Mouse (Mus musculus): ENCODE results near the gene Nsd1. TPM values are rescaled to one million over a fixed set of nuclear protein-coding genes. Genes with fewer than 3 reads are reported as not detected.

The Nsd1 gene
- total RNA-seq, 1 experiment from 2014 or later = 232 TPM

GRCm38 (mm10) chr13:55230701-55231100 lies 21.1 kb downstream of the Nsd1 start:
- no peak for ATAC-seq (ENCODE audit: extremely low read depth, insufficient number of reproducible peaks, low FRiP score, poor library complexity, severe bottlenecking)

- no peak for ATAC-seq (ENCODE audit: extremely low read depth, insufficient number of reproducible peaks, low FRiP score, poor library complexity, severe bottlenecking)
Observed at GRCm38 (mm10) chr13:55243205-55243604, 33.6 kb downstream of the Nsd1 start.

DNA sequence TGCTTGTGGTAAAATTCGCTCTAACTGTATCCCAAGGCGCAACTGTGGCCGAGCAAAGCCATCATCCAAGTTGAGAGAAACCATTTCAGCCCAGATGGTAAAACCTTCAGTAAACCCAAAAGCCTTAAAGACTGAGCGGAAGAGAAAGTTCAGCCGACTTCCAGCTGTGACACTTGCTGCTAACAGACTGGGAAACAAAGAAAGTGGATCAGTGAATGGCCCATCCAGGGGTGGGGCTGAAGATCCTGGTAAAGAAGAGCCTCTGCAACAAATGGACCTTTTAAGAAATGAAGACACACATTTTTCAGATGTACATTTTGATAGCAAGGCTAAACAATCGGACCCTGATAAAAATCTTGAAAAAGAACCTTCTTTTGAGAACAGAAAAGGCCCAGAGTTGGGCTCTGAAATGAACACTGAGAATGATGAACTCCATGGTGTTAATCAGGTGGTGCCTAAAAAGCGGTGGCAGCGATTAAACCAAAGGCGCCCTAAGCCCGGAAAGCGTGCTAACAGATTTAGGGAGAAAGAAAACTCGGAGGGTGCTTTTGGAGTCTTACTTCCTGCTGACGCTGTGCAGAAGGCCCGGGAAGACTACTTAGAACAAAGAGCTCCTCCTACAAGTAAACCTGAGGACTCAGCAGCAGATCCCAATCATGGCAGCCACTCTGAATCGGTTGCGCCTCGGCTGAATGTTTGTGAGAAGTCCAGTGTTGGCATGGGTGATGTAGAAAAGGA lies 37.9 kb downstream of the Nsd1 start:
- ATAC-seq (ENCODE audit: extremely low read depth, insufficient number of reproducible peaks, low FRiP score, poor library complexity, severe bottlenecking) = no peak

DNA sequence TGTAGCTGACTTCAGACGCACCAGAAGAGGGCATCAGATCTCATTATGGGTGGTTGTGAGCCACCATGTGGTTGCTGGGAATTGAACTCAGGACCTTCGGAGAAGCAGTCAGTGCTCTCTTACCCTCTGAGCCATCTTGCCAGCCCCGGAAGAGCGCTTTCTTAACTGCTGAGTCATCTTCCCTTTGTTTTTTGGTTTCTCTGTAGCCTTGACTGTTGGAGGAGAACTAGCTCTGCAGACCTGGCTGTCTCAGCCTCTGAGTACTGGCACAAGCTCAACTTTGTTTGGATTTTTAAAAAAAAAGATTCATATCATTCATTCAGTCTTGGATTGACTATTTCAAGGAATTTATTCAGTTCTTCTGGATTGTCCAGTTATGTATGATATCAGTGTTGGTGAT lies 39.7 kb downstream of the Nsd1 start:
- no peak for ATAC-seq (ENCODE audit: extremely low read depth, insufficient number of reproducible peaks, low FRiP score, poor library complexity, severe bottlenecking)

DNA sequence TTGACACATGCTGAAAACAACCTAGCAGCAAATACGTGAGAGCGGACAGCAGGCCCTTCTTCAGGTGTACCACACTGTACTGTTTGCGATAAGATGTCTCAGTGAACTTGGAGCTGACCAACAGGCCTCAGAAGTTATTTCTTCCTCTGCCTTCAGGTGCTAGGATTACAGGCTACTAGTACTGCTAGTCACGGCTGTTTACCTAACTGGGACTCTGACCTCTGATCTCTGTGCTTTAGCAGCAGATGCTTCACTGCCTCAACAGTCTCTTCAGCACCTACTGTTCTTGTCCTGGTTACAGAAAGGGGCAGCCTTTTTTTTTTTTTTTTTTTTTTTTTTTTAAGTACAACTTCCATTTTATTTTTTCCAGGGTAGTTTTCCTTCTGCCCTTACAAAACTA lies 43.2 kb downstream of the Nsd1 start:
- no peak for ATAC-seq (ENCODE audit: extremely low read depth, insufficient number of reproducible peaks, low FRiP score, poor library complexity, severe bottlenecking)

GRCm38 (mm10) chr13:55255052-55255652 lies 45.6 kb downstream of the Nsd1 start:
- ATAC-seq (ENCODE audit: extremely low read depth, insufficient number of reproducible peaks, low FRiP score, poor library complexity, severe bottlenecking) = no peak

DNA sequence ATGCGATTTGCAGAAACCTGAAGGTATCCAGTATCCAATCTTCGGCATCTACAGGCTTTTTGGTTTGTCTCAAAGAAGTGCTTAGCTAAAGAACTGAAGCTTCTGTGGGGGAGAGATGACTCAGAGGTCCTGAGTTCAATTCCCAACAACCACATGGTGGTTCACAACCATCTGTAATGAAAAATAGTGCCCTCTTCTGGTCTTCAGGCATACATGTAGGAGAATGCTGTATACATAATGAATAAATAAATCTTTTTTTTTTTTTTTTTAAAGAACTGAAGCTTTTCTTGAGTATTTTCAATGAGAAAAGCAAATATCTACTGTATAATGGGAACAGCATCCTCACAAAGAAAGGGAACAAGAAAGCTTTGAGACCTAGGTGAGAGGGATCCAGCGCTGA lies 49.1 kb downstream of the Nsd1 start:
- no peak for ATAC-seq (ENCODE audit: extremely low read depth, insufficient number of reproducible peaks, low FRiP score, poor library complexity, severe bottlenecking)

- no peak for ATAC-seq (ENCODE audit: extremely low read depth, insufficient number of reproducible peaks, low FRiP score, poor library complexity, severe bottlenecking)
Observed at GRCm38 (mm10) chr13:55261521-55261920, 51.9 kb downstream of the Nsd1 start.

- ATAC-seq (ENCODE audit: extremely low read depth, insufficient number of reproducible peaks, low FRiP score, poor library complexity, severe bottlenecking) = no peak
Observed at GRCm38 (mm10) chr13:55262096-55262495, 52.5 kb downstream of the Nsd1 start.

GRCm38 (mm10) chr13:55277203-55277602 lies 67.6 kb downstream of the Nsd1 start:
- no peak for ATAC-seq (ENCODE audit: extremely low read depth, insufficient number of reproducible peaks, low FRiP score, poor library complexity, severe bottlenecking)

DNA sequence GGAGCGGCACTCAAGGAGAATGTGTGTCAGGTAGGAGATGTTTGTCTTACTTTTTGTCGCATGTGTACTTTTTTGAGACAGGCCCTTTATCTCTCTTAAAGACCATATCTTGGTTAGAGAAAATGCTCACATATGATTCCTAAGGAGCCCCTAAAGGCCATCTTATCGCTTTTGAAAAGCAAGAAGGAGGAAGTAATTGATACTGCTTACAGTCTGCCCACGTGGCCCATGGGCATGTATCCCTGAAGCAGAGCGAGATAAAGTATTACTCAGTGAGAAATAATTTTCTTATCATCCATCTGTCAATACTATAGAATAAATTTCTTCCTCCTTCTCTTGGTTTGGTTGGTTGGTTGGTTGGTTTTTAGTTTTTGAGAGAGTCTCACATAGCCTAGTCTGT lies 68.1 kb downstream of the Nsd1 start:
- no peak for ATAC-seq (ENCODE audit: extremely low read depth, insufficient number of reproducible peaks, low FRiP score, poor library complexity, severe bottlenecking)

GRCm38 (mm10) chr13:55288854-55289253 lies 79.3 kb downstream of the Nsd1 start:
- no peak for ATAC-seq (ENCODE audit: extremely low read depth, insufficient number of reproducible peaks, low FRiP score, poor library complexity, severe bottlenecking)

GRCm38 (mm10) chr13:55296760-55297159 lies 87.2 kb downstream of the Nsd1 start:
- ATAC-seq (ENCODE audit: extremely low read depth, insufficient number of reproducible peaks, low FRiP score, poor library complexity, severe bottlenecking) = no peak

- ATAC-seq (ENCODE audit: extremely low read depth, insufficient number of reproducible peaks, low FRiP score, poor library complexity, severe bottlenecking) = no peak
Observed at GRCm38 (mm10) chr13:55300913-55301312, 91.3 kb downstream of the Nsd1 start.

DNA sequence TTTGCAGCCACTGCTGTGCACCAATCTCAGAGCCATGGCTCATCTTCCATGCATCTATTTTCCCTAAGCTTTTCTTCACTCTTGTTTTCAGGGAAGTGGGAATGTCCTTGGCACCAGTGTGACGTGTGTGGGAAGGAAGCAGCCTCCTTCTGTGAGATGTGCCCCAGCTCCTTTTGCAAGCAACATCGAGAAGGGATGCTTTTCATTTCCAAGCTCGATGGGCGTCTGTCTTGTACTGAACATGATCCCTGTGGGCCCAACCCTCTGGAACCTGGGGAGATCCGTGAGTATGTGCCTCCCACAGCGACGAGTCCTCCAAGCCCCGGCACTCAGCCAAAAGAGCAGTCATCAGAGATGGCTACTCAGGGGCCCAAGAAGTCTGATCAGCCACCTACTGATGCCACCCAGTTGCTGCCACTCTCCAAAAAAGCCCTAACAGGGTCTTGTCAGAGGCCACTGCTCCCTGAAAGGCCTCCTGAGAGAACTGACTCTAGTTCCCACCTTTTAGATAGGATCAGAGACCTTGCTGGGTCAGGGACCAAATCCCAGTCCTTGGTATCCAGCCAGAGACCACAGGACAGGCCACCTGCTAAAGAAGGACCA lies 102.5 kb downstream of the Nsd1 start:
- ATAC-seq (ENCODE audit: extremely low read depth, insufficient number of reproducible peaks, low FRiP score, poor library complexity, severe bottlenecking) = no peak

- no peak for ATAC-seq (ENCODE audit: extremely low read depth, insufficient number of reproducible peaks, low FRiP score, poor library complexity, severe bottlenecking)
Observed at GRCm38 (mm10) chr13:55313051-55313450, 103.5 kb downstream of the Nsd1 start.

DNA sequence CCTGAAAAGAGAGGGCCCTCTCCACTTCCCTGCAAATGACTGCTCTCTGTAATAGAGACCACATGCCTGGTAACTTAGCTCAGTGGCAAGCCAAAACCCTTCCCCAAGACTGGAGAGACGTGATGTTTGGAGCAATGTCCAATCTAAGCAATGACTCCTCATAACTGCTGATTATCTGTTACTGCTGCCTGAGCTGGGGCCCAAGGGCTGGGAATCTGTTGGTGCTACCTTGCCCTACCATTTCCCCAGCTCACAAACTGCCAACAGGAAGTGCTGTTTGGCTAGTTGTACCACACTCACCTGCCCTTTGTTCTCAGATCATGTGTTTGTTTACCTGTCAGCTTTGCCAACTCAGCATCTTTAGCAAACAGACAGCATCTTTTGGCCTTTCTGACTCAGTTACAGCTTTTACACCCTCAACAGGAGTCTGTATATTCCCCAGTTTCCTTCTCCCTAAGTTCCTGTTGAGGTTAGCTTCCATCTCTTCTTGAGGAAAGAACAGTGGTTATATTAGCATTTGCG lies 105.4 kb downstream of the Nsd1 start:
- ATAC-seq (ENCODE audit: extremely low read depth, insufficient number of reproducible peaks, low FRiP score, poor library complexity, severe bottlenecking) = no peak

DNA sequence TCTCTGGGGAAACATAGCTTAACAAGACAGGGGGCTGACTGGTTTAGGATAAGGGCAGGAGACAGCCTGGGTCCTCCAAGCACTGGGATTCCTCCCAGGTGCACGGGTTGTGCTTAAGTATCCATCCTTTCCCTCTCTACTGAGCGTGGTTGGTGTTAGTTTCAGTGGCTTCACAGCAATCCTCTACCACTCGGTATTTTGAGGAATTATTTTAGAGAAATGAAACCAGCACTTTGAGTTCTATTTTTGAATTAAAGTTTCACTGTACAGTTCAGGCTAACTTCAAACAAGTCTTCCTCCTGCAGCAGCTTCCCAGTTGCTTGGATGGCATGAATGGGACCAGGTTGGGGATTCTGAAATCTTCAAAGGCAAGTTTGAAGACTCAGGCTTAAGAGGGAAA lies 108.8 kb downstream of the Nsd1 start:
- ATAC-seq (ENCODE audit: extremely low read depth, insufficient number of reproducible peaks, low FRiP score, poor library complexity, severe bottlenecking) = no peak

DNA sequence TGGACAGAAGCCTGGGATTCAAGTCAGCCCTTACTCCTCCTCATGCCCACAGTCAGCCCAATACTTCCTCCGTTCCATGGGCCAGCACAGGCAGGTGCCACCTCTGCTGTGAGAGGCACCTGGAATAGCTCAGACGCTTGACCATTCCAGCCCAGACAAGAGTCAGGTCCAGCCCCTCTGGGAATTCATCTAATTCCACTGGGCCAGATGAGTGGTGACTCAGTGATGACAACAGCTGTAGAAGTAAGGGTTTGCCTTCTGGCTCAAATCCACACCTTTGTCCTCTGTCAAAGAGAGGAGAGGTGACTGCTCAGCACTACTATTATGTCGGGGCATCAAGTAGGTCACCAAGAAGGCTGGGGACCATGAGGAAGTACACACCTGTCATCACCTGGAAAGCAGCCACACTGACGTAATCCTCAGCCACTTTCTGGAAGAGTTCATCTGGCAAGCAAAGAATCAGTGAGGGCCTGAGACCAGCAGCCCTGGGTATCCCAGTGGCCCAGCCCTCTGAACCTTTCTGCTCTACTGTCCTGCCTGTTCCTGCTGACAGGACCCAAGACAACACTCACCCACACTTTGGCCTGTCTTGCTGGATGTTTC lies 110.5 kb downstream of the Nsd1 start, which contains the start of gene Prelid1:
Gene Prelid1 (plus strand): TSS at position 570 of the 603 bp plus-strand sequence.
- ATAC-seq (ENCODE audit: extremely low read depth, insufficient number of reproducible peaks, low FRiP score, poor library complexity, severe bottlenecking) = no peak

Measured in neutrophil, adult 5-6 weeks (primary cell).